Mouse (Mus musculus) G1E (cell line): ENCODE measurements around the gene Yars.

ENCODE experiments used
- CTCF ChIP-seq: IDR thresholded peaks from 2 replicates; pipeline ENCODE4 v1.5.1; 2012; ENCODE audit warnings: low read depth, low read length, inconsistent platforms, mixed read lengths
- GATA1 ChIP-seq: IDR thresholded peaks from 2 replicates; pipeline ENCODE4 v1.6.1; 2012; ENCODE audit warnings: borderline replicate concordance, low read length, inconsistent platforms, mixed read lengths
- TAL1 ChIP-seq: conservative IDR thresholded peaks from 2 replicates; pipeline ENCODE4 v1.6.1; 2012; ENCODE audit warnings: low read depth, low read length, inconsistent platforms, mixed read lengths

- TF ChIP-seq CTCF (no peak), TAL1 (no peak), GATA1 (no peak)
These were observed 49.5 kb downstream of the Yars start for GRCm38 (mm10) chr4:129239075-129239474.
